19 mouse cellular contexts compared by ENCODE assay signal in the genomic region with DNA sequence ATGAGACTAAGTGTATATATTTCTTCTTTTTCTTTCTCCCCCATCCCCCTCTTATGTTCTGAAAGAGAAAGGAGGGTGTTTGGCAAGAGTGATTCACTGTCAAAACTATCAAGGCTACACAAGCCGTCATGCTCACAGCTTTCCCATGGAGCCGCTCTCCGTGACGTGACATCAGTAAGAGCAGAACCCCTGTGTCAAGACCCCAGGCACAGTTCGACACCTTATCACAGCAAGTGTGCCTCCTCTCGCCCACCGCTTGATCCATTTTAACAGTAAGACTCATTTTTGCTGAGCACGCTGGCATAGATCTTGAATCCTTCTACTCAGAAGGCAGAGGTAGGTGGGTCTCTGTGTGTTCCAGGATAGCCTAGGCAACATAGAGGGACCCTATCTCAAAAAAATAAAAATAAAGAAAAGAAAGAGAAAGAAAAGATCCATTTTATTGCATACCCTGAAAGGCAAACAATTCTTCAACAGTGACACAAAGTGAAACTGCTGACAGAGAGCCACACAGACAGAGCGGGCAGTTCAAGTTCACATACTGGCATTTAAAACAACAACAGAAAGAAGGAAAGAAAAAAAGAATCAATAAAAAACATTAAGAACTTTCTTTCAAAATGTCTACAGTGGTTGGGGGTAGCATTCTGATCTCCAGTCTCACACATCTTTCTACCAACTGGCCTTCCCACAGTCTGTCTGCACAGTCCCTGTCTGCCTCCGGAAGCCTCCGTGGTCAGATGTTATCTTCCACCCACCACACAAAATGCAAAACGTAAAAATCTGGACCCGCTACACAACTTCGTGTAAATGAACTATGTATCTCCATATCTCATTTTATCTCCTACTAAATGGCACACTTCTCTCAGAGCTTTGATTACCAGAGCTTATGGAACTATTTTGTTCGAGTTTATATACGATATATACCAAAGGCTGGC. TPM values are rescaled to one million over a fixed set of nuclear protein-coding genes. Genes with fewer than 3 reads are reported as not detected.
DNase-seq lines count a peak whose midpoint lies in the region; ATAC-seq and TF ChIP-seq lines count a peak whose summit lies in the region.
"Had no signal": no experiment of that assay in that cellular context is flagged by ENCODE, and none has a peak within 500 bp of the region (broad histone marks: within the 10 kb centered on the region; RNA-seq: fewer than 3 reads in every experiment).

No protein-coding gene starts in this region.

- no peak for TF ChIP-seq CTCF in layer of hippocampus, adult 2 months (conservative IDR thresholded peaks at IDR 0.05)

- ATAC-seq in inflammation-experienced regulatory T-cells, adult 6 months: peak; percentile 77
- ATAC-seq: forebrain, embryonic 15.5 days; midbrain, embryonic 16.5 days had no signal

- no peak overlapping the region for H3K27ac ChIP-seq in layer of hippocampus, adult 2 months
- H3K27ac ChIP-seq: forebrain, embryonic 15.5 days; gastrocnemius, adult 2 months; limb, embryonic 10.5 days; neural tube, embryonic 13.5 days had no signal

- H3K4me3 ChIP-seq in layer of hippocampus, adult 2 months: no peak overlapping the region
- H3K4me3 ChIP-seq: forebrain, embryonic 15.5 days; gastrocnemius, adult 2 months; limb, embryonic 10.5 days; neural tube, embryonic 13.5 days had no signal

- DNase-seq in adrenal gland, adult (ENCODE audit: inconsistent age in 2 of 2, low spot score in 1 of 2): peak; percentile 60 to 84
- DNase-seq in adrenal gland, postnatal 14 days: no peak
- peak; percentile 73 for DNase-seq in CD4-positive, CD25-positive, alpha-beta regulatory T cell, adult 2 months (ENCODE audit: low read depth, low spot score)
- DNase-seq in thymus, postnatal 0 days (ENCODE audit: low spot score): peak; percentile 41
- DNase-seq in layer of hippocampus, adult 2 months (ENCODE audit: low spot score in 2 of 2): no peak
- DNase-seq in testis, postnatal 14 days (ENCODE audit: low spot score): no peak
- no peak for DNase-seq in ovary, postnatal 10 days (ENCODE audit: low spot score)
- DNase-seq: adrenal gland, postnatal 25 days; cerebellum, adult 8-10 months; embryo, embryonic 11 days; gastrocnemius, adult 2 months; heart, postnatal 36 days; kidney, adult 9 months; lung, embryonic 14.5 days had no signal

RNA-seq across cellular contexts. Expression of a gene that starts 24.7 kb away (rescaled TPM):
- 144 and 161 TPM in 2 replicates for total RNA-seq in adrenal gland, postnatal 14 days (2021)
- 10 to 100 TPM in 2 of 3 experiments, 1 to 10 TPM in 1; 2.1 to 17.2 (median 11.8) TPM for polyA plus RNA-seq in inflammation-experienced regulatory T-cells, adult 6 months (2017; shearing (Covaris generic))
- polyA plus RNA-seq in thymus, postnatal 0 days (2015; fragmentation: Nextera tagmentation; extraction: Ambion mirVana): 10.1 and 11.5 TPM in 2 replicates
- total RNA-seq in layer of hippocampus, adult 2 months (2021): 10 to 100 TPM; 19.8 to 21.4 TPM

Comparison
In these comparisons a context has a peak if more than half of its experiments do, and no peak if none do; other contexts are left out.
1. DNase-seq: peak in adrenal gland, adult (2 of 2), CD4-positive, CD25-positive, alpha-beta regulatory T cell, adult 2 months (single experiment) and thymus, postnatal 0 days (single experiment); none in adrenal gland, postnatal 14 days (single experiment), layer of hippocampus, adult 2 months (0 of 2), testis, postnatal 14 days (single experiment) and ovary, postnatal 10 days (single experiment).